Mouse (Mus musculus) gastrocnemius, adult 8-10 months (tissue): ENCODE measurements around the gene Sipa1l3. TPM values are rescaled to one million over a fixed set of nuclear protein-coding genes. Genes with fewer than 3 reads are reported as not detected.
A peak's percentile ranks its signal among the peaks of the same experiment; 100 is the strongest.

Experiments used
- DNase-seq, 2 experiments: peaks; one replicate each; pipeline ENCODE4 v3.0.0; 2022; ENCODE audit warnings: low spot score in 2 of 2
- total RNA-seq, 4 experiments: library from RNA; stranded (reverse); gene quantifications; 2 replicates each; pipeline ENCODE4 v1.2.4; 2022

Gene Sipa1l3
- total RNA-seq, 4 experiments from 2014 or later, result 5.3 to 7.0 (median 6.2) TPM

DNA sequence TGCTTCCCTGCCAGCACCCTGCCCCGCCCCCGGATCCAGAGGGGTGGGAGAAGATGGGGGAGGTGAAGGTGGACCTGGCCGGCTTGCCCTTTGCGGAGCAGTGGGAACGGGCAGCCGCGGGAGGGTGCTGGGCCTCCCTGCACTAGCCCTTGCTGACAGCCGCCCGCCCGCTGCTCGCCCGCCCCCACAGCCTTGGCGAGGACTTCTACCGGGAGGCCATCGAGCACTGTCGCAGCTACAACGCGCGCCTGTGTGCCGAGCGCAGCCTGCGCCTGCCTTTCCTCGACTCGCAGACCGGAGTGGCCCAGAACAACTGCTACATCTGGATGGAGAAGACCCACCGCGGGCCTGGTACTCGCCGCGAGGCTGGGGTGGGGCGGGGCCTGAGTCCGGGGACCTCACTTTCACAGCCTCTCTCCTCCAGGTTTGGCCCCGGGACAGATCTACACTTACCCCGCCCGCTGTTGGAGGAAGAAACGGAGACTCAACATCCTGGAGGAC is 209.2 kb downstream of the Sipa1l3 start:
- no peak for DNase-seq

DNA sequence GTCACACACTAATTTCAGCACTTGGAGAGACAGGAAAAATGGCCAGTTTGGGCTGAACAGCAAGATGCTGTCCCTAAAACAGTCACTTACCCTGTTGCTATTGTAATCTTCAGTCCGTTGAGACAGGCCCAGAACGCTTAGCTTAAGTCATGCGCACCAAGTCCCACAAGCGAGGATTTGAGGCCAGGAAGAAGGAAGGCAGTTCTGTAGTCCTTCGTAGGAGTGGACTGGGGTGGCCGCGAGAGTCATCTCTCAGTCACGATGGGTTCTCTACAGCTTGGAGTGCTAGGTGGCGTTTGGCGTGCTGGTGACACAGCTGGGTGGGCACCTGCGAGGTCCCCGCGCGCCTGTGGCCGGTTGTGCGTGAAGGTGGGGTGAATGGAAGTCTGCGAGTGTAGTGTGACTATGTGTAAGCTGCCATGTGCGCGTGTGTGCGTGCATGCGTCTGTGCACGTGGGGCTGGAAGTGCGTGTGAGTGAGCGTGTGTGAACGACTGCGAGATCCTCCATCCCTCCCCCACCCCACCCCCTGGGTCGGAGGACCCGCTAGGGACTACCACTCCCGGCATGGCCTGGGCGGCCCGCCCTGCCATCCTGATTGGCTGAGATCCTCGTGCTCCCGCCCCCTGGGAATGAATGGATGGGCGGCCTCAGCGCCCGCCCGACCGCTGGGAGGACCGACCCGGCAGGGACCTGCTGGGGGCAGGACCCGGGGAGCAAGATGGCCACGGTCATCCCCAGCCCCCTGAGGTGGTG is 210.9 kb downstream of the Sipa1l3 start:
- DNase-seq, result peak; percentile 81 to 86

DNA sequence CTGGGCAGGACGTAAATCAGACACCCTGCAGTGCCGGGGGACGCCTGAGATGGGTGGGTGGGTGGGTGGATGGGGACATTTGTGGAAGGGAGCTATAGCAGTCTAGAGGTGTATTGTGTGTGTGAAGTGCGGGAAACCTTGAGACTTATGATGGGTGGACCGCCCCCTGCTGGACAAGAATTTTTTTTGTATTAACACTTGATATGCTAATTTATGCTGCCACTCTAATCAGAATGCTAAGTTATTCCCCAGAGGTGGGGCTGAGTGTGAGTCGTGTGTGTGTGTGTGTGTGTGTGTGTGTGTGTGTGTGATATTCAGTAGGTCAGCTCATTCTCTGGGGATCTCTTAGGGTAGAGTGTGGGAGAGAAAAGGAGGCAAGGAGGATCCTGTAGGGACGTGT is 211.8 kb downstream of the Sipa1l3 start:
- DNase-seq, result no peak

DNA sequence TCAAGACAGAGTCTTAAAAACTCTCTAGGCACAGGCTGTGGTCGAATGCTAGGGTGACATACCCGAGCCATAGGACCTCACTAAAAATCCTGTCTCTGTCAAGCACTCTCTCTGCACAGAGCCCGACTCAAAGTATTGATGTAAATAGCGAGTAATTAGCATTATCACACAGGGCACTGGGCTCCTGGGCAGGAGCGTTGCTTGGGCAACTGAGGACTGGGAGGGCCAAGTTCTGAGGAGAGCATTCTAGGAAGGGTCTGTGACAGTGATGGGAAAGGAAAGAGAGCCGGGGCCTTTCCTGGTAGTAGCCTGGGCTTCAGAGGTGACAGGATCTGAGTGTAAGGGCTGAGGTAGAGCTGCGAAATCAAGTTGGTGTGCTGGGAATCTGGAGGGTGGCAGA is 212.3 kb downstream of the Sipa1l3 start:
- DNase-seq, result no peak

DNA sequence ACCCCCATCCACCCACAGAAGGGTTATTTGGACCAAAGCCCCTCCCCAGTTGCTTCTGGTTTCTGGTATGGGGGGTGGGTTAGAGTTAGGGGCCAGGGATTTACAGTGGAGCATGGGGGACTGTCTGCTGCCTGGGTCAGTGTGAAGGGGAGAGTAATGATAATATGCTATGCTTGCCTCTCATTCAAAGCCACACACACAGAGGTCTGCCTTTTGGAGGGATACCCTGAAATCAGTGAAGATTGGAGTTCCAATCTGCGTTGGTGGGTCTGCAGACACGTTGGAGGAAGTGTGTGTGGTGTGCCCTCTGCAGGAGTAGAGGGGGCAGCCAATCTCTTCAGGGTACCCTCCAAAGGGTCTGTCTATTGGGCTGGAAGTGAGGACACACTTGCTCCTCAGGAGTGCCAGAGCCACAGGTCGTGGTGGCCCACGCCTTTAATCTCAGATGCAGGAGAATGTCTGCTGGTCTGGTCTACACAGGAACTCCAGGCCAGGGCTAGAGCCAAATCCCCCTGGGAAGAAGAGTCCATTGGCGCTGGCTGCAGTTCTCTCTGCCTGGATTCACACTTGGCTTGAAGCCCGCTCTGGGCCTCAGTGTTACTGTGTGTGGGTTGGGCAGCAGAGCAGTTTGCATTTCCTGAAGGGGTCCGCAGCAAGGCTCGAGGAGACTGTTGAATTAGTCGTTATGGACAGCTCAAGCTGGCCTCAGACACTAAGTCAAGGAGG is 213.0 kb downstream of the Sipa1l3 start:
- DNase-seq, result no peak

DNA sequence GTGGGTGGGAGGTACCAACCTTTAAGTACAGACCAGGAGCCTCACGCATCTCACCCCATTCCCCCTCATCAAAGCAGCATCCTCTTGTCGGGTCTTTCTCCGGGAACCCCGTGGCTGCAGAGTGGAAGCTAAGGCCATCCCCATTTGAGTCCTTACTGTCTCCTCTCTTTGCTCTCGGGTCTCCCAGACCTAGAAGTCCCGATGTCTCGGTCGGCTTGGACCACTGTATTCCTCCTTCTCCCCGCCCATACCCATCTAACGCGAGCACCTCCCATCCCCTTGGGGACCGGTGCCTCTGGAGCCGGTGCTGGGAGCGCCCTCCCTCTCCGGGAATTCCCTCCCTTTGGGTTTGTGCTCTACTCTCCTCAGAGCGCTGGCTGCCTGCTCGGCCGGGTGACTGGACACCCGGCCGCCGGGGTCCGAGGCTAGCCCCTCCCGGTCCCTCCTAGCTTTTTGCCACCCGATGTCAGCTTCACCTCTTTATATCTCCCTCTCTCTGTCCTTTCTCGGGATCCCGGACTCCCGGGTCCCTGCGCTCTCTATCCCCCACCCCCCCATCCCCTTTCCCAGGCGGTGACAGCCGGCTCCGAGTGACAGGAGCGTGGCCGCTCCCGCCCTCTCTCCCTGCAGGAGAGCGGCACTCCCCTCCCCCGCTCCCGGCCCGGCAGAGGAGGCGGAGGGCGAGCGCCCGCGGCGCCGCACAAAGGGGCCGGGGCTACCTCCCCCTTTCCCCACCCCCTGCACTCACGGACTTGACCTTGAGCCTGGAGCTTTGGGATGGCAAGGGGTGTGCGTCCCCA is 213.8 kb downstream of the Sipa1l3 start:
- no peak for DNase-seq

DNA sequence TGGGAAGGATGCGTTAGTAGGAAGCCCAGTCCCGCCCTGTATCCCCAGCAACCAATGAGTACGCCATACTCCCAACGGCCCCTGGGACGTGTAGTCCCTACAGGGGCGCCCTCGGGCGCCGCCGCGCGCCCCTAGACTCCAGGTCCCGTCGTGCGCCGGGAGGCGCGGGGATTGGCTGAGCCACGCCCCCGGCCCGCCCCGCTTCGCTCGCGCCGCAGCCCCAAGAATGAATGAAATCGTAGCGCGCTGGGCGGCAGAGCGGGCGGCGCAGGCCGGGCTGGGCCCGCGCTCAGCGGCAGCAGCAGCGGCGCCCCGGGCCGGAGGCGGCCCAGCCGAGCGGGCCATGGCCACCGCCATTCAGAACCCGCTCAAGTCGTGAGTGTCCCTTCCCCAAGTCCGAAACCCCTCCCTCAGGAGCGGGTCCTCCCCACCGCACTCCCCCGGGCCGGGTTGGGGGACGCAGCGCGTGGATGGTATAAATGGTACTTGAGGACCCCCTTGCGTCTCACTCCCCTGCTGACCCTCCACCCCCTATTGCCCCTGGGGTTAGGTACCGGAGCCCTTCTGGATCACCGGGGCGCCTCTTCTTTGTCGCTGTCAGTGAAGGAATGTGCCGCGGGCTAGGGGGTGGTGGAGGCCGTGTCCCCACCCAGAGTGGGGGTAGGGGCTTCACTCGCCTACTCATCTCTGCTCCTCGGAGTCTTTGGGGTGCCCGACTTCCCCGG is 214.5 kb downstream of the Sipa1l3 start, which contains the start of gene Dpf1:
TSS of gene Dpf1 (plus strand) at position 214 of the 725 bp plus-strand sequence.
- peak; percentile 60 to 77 for DNase-seq

DNA sequence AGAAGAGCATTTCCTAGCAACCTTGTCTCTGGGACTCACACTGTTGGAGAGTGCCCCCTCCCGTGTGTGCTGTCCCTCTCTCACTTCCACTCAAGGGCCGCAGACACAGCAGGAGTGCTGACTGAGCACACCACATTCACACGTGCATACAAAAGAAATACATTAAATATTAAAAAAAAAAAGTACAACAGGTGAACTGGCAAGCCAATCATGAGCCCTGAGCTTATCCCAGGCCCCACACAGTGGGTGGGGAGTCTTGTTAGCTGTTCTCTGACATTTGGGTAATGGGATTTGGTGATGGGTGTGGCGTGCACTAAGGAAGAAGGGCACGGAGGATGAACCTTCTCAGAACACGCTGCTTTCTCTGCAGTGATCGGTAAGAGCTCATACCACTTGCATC is 215.8 kb downstream of the Sipa1l3 start:
- DNase-seq, result no peak

DNA sequence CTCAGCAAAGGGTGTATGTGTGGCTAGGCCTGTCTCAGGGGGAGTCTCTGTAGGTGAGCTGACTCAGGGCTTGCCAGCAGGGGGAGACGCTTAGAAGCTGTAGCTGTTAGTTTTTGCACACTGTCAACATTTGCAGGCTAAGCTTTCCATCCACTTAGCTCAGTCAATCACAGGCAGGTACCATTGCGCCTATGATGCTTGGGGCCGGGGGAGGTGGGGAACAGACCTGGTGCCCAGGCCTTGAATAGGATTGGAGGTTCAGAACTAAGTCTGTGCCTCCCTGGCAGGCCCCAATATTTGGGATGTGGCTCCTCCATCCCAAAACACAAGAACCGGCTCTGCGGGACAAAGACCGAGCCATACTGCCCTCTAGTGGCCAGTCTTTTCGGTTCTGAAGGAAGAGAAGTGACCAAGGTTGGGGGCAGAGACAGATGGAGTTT is 217.3 kb downstream of the Sipa1l3 start:
- peak in 1 of 2 experiments; percentile 33 for DNase-seq

DNA sequence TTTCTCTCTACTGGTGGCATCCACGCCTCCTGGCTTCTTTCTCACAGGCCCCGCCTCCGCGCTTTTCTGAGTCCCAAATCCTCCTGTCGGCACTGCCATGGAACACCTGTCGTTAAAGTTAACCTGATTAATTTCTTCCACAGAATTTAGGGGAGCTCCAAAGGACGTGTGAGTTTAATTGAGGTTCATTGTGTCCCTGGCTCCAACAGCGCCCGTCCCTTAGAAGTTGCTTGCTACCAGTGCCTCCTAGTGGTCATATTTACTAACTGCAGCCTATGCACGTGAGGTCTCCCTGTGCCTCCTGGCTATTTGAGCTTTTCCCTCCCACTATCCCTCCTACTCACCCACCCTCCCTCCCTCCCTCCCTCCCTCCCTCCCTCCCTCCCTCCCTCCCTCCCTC is 221.4 kb downstream of the Sipa1l3 start:
- peak; percentile 40 to 64 for DNase-seq

DNA sequence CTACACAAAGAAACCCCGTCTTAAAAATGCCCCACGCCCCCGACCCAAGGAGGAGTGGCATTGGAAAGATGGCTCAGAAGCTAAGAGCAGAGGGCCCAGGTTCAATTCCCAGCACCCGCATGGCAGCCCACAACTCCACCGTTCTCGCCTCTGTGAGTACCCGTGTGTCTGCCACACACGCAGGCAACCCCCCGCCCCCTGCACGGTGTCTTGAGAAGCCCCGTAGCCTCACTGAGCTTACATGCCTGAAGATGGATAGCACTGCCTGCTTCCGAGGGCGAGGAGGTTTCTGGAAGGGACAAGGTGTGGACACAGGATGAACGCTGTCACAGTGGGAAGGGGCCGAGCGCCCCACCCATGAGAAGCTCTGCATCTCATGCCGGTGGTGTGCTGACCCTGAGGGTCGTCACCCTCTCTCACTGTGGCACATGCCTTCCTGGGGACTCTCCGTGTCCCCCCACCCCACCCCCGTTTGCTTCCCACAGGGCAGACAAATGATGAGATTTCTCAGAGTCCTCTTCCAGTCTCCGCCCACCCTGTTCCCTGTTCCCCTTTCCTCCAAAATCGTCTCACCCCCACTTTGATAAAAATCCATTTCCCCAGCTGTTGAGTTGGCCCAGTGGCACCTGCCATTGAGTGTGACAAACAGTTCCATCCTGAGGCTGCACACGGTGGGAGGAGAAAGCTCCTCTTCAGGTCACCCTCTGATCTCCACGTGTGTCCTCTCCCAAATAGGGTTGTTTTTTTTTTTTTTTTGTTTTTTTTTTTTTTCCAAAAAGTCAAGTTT is 222.4 kb downstream of the Sipa1l3 start:
- no peak for DNase-seq

DNA sequence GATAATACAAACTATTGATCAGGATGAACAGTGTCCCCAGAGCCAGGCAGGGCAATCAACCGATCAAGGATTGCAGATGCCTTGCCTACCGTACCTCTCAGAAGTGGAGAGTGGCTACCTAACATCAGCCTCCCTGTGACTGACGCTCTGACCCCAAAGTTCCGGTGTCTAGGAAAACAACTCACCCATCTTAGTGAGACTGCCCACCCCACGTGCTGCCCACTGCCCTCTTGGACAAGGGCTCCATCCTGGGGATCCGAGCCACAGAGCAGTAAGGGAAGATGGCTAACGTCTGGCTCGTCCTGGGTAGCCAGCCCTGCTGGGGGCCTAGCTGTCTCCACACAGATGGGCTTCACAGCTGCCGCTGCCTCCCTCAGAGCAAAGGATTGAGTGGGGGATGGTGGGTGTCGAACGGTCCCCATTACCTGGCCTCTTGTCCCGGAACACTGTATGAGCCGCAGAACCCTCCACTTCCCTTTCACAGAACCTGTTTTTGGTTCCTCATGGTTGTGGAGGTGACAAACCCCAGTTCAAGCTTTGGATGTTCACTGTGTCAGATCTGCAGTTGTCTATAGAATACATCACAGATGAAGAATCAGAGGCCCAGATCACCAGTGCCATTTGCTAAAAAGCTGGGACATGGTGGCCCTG is 224.2 kb downstream of the Sipa1l3 start:
- no peak for DNase-seq

DNA sequence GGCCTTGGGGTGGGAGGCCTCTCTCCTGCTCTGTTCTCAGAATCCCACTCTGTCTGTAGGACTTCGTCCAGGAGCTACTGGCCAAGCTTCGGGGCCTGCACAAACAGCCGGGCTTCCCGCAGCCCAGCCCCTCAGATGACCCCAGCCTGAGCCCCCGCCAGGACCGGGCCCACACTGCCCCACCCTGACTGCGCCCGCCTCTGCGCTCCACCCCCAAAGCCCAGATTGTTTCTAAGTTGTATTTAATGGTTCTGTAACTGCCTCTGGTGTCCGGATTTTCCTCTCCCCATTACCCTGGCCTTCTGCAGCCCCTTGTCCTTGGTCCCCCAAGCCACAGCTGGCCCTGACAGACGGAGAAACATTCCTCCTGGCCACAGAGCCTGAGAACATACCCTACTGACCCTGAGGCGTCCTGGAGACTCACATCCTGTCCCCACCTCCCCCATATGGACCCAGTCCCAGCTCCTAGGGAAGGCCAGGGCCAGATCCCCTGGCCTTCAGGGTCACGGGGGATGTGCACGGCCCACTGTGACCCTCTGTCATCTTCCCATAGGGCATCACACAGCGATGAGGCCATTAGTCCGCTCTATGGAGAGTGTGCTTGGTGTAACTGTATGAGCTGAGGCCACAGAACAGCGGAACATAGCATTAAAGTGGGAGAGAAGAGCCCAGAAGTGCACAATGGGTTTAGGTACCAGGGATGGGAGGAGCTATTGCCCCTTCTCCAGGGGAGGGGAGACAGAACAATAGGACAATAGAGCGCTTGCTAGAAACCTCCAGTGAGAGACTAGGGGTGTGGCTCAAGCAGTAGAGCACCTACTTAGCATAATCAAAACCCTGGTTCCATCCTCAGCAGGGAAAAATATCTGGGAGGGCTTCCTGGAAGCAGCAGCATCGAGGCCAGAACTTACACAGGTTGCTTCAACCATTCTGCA is 225.0 kb downstream of the Sipa1l3 start:
- peak in 1 of 2 experiments; percentile 24 for DNase-seq

DNA sequence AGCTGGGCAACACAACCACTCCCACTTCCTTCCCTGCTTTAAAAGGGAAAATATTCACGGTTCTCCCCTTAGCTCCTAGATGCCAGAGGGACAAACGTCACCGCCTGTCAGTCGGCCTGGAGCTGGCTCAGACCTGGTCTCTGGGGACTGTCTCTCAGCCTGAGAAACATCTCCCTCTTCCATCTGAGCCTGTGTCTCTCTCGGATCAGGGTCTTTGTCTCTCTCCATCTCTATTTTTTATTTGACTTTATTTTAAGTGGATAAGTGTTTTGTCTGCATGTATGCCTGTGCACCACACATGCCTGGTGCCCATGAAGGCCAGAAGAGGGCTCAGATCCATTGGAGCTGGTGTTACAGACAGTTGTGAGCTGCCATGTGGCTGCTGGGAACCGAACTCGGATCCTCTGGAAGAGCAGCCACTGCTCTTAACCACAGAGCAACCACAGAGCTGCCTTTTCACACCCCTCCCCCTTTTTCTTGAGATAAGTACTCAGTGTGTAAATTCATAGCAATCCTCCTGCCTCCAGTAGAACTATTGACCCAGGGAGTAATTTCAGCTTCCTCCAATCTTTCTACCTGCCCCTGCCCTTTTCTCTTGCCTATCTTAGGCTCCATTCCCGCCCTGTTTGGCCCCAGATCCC is 225.9 kb downstream of the Sipa1l3 start:
- no peak for DNase-seq

DNA sequence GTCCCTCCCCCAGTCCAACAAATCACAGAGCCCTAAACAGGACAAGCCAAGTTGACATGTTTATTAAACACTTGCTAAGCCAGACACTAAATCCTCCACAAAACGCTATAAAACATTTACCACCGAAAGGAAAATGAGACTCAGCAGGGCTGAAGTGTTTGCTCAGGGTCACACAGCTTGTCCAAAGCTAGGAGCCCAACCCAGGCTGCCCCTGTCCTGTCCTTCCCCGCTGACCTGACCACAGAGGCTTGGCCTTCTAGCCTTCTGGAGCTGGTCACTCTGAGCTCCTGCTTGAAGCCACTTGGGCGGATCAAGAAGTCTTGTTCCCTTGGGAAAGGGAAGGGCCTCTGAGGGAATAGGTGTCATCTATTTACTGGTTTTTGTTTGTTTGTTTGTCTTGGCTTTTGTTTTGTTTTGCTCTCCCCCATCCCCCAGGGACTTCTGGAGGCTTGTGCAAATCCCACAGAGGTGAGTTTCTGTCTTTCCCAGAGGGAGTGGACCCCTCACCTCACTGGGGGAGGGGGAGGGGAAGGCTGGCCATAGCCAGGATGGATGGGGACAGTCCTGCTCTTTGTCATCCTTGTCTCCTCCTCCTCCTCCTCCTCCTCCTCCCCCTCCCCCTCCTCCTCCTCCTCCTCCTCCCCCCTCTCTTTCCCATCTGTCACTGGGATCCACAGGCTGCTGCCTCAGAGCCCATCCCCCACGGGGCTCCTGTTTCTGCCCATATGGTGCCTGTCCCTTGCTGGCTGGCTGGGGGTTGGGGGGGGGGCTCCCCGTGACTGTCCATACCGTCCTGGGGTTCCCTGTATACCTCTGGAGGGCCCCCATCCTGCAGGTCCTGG is 226.6 kb downstream of the Sipa1l3 start:
- no peak for DNase-seq

DNA sequence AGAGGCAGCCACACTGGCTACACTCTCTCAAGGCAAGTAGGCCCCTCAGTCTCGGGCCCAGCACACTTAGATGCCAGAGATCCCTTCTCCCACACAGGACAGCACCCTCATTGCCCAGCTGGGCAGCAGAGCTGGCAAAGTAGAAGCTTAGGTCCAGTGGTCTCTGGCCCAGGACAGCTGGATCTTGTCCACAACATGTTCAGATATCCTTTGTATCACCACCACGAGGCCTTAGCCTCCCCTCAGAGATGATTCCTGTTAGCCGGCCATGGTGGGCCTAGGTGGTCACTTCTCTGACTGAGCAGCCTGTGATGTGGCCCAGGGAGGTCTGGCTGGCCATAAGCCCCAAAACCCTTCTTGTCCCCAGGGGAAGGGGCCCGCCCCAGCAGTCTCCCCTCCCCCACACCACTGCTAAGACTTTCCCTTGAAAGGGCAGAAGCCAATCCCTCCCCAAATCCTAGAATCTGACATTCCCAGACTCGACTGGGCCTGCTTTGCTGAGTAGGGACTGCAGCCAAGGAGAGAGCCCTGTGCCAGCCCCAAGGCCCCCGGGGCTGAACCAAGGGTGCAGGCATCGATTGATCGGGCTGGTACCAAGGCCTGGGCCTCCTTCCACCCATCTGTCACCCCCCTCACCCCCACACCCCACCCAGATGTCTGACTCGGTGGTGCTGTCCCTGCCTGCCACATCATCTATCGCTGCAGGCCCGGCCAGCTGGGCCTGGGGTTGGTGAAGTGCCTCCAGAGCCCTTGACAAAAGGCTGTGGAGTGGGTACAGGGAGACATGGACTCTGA is 227.6 kb downstream of the Sipa1l3 start:
- DNase-seq, result no peak
